In the genomic region with DNA sequence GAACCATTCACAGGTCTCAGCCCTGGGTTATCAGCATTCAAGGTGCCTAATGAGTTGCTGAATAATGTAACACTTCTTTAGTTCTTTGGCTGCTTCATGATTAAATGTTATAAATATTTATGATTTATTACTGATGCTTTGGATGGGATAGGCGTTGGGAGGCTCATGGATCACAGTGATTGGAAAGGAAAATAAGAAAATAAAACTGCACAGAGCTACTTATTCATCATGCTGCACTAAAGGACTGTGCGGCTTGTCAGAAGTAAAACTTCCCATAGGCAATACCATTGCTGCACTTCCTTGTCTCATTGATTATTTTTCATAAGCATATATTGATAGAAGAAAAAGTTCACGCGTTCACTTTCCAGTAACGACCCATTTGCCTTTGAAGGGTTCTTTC, we compare ENCODE assay signal across 12 mouse cellular contexts.
"Had no signal": no experiment of that assay in that cellular context is flagged by ENCODE, and none has a peak within 500 bp of the region (broad histone marks: within the 10 kb centered on the region; RNA-seq: fewer than 3 reads in every experiment).

No protein-coding gene starts in this region.

- DNase-seq: kidney, postnatal 10 days; kidney, postnatal 4 days; liver; liver, embryonic 13.5 days; liver, postnatal 0 days; right cerebral cortex, postnatal 14 days; thymus, adult 2 months; thymus, postnatal 25 days had no signal

- ATAC-seq: liver, postnatal 0 days had no signal

- H3K36me3 ChIP-seq: limb, embryonic 12.5 days; liver, embryonic 13.5 days; lung, embryonic 15.5 days; stomach, embryonic 15.5 days had no signal

- H3K27ac ChIP-seq: layer of hippocampus, adult 2 months; limb, embryonic 12.5 days; liver, embryonic 13.5 days; lung, embryonic 15.5 days; stomach, embryonic 15.5 days had no signal

- H3K4me1 ChIP-seq: liver, embryonic 13.5 days had no signal

- H3K27me3 ChIP-seq: limb, embryonic 12.5 days; liver, embryonic 13.5 days; lung, embryonic 15.5 days; stomach, embryonic 15.5 days had no signal

- H3K4me2 ChIP-seq: limb, embryonic 12.5 days; liver, embryonic 13.5 days; lung, embryonic 15.5 days; stomach, embryonic 15.5 days had no signal

- H3K9me3 ChIP-seq: limb, embryonic 12.5 days; liver, embryonic 13.5 days; lung, embryonic 15.5 days; stomach, embryonic 15.5 days had no signal

- H3K9ac ChIP-seq: limb, embryonic 12.5 days; liver, embryonic 13.5 days; liver, postnatal 0 days; lung, embryonic 15.5 days; stomach, embryonic 15.5 days had no signal

- H3K4me3 ChIP-seq: layer of hippocampus, adult 2 months; limb, embryonic 12.5 days; liver, embryonic 13.5 days; lung, embryonic 15.5 days; stomach, embryonic 15.5 days had no signal
